Comparison of ENCODE assay signal across 22 mouse cellular contexts in genomic region chr10:96847028-96847427, GRCm38 (mm10).
DNase-seq lines count a peak whose midpoint lies in the region; ATAC-seq and TF ChIP-seq lines count a peak whose summit lies in the region.
"Had no signal": no experiment of that assay in that cellular context is flagged by ENCODE, and none has a peak within 500 bp of the region (broad histone marks: within the 10 kb centered on the region; RNA-seq: fewer than 3 reads in every experiment).

No protein-coding gene starts in this region.

- H3K27me3 ChIP-seq in forebrain, embryonic 13.5 days: no peaks in the 10 kb centered on the region
- no peaks in the 10 kb centered on the region for H3K27me3 ChIP-seq in forebrain, embryonic 10.5 days (ENCODE audit: poor library complexity, severe bottlenecking)
- H3K27me3 ChIP-seq in CH12.LX (replicated peaks): no peaks in the 10 kb centered on the region
- no peaks in the 10 kb centered on the region for H3K27me3 ChIP-seq in forebrain, embryonic 14.5 days (replicated peaks; ENCODE audit: control insufficient read depth, insufficient read depth, low read length)
- no peaks in the 10 kb centered on the region for H3K27me3 ChIP-seq in midbrain, embryonic 14.5 days (ENCODE audit: control insufficient read depth, insufficient read depth, low read length)
- no peaks in the 10 kb centered on the region for H3K27me3 ChIP-seq in thymus, adult 2 months (ENCODE audit: control insufficient read depth, insufficient read depth, low read length)
- H3K27me3 ChIP-seq: embryonic facial prominence, embryonic 15.5 days; heart, embryonic 15.5 days; limb, embryonic 12.5 days; neural tube, embryonic 13.5 days had no signal

- no peak overlapping the region for H3K4me3 ChIP-seq in forebrain, embryonic 13.5 days
- H3K4me3 ChIP-seq in forebrain, embryonic 10.5 days: no peak overlapping the region
- no peak overlapping the region for H3K4me3 ChIP-seq in CH12.LX (replicated peaks in 1 of 3; ENCODE audit: low read depth in 2 of 3, low read length in 2 of 3, poor library complexity in 1 of 3)
- no peak overlapping the region for H3K4me3 ChIP-seq in forebrain, embryonic 14.5 days (ENCODE audit: low read depth, low read length)
- H3K4me3 ChIP-seq in midbrain, embryonic 14.5 days (replicated peaks; ENCODE audit: low read depth, low read length): no peak overlapping the region
- H3K4me3 ChIP-seq in thymus, adult 2 months (ENCODE audit: control insufficient read depth, insufficient read depth, low read length): no peak overlapping the region
- H3K4me3 ChIP-seq: embryonic facial prominence, embryonic 15.5 days; heart, embryonic 15.5 days; limb, embryonic 12.5 days; myocyte; neural tube, embryonic 13.5 days had no signal

- TF ChIP-seq EP300 in CH12.LX (IDR thresholded peaks at IDR 0.05; ENCODE audit: low read length): no peak

- DNase-seq in forebrain, embryonic 10.5 days (ENCODE audit: extremely low spot score, low spot score): no peak
- DNase-seq in CH12.LX (ENCODE audit: extremely low read depth): no peak
- peak; percentile 37 for DNase-seq in forebrain, embryonic 14.5 days (ENCODE audit: low spot score)
- peak; percentile 37 for DNase-seq in midbrain, embryonic 14.5 days
- DNase-seq in thymus, adult 2 months: no peak
- no peak for DNase-seq in adrenal gland, postnatal 10 days
- DNase-seq: gastrocnemius, postnatal 36 days; heart, postnatal 36 days; liver, postnatal 0 days; retina, postnatal 1 day had no signal

- H3K36me3 ChIP-seq in forebrain, embryonic 13.5 days (ENCODE audit: poor library complexity, severe bottlenecking): no peaks in the 10 kb centered on the region
- no peaks in the 10 kb centered on the region for H3K36me3 ChIP-seq in forebrain, embryonic 10.5 days (replicated peaks)
- no peaks in the 10 kb centered on the region for H3K36me3 ChIP-seq in CH12.LX (replicated peaks in 1 of 2; ENCODE audit: control insufficient read depth in 1 of 2, insufficient read depth in 1 of 2, low read length in 1 of 2)
- no peaks in the 10 kb centered on the region for H3K36me3 ChIP-seq in forebrain, embryonic 14.5 days (ENCODE audit: control insufficient read depth, insufficient read depth, low read length)
- no peaks in the 10 kb centered on the region for H3K36me3 ChIP-seq in midbrain, embryonic 14.5 days (ENCODE audit: control insufficient read depth, insufficient read depth, low read length)
- no peaks in the 10 kb centered on the region for H3K36me3 ChIP-seq in thymus, adult 2 months (ENCODE audit: control insufficient read depth, insufficient read depth, low read length)
- H3K36me3 ChIP-seq: embryonic facial prominence, embryonic 15.5 days; heart, embryonic 15.5 days; limb, embryonic 12.5 days; neural tube, embryonic 13.5 days had no signal

- no peaks in the 10 kb centered on the region for H3K9me3 ChIP-seq in forebrain, embryonic 13.5 days (replicated peaks)
- H3K9me3 ChIP-seq in forebrain, embryonic 10.5 days: no peaks in the 10 kb centered on the region; the same call in 1 of the 2 replicates
- H3K9me3 ChIP-seq in CH12.LX (replicated peaks; ENCODE audit: low read length): no peaks in the 10 kb centered on the region
- no peaks in the 10 kb centered on the region for H3K9me3 ChIP-seq in forebrain, embryonic 14.5 days (replicated peaks; ENCODE audit: control insufficient read depth, low read length)
- H3K9me3 ChIP-seq in midbrain, embryonic 14.5 days (ENCODE audit: control insufficient read depth, low read length): no peaks in the 10 kb centered on the region
- H3K9me3 ChIP-seq: embryonic facial prominence, embryonic 15.5 days; heart, embryonic 15.5 days; limb, embryonic 12.5 days had no signal

- peak; percentile 36; the same call in 1 of the 2 replicates for ATAC-seq in forebrain, embryonic 13.5 days
- 0 out of 2 replicates have a peak, but pooled peaks have one; percentile 20 for ATAC-seq in forebrain, embryonic 14.5 days
- ATAC-seq in midbrain, embryonic 14.5 days (ENCODE audit: low FRiP score, low TSS enrichment): no peak
- ATAC-seq: CD4-positive, CD25-positive, alpha-beta regulatory T cell, adult 4 months; intestine, embryonic 16.5 days; liver, postnatal 0 days; lung, postnatal 0 days had no signal

- dilution Hi-C loops in CH12.LX (cut with MboI; ENCODE audit: extremely low pct_ligation_motif_present, extremely low pct_unique_long_range_greater_than_20kb, low sequenced_read_pairs): no loop called here

- H3K27ac ChIP-seq in forebrain, embryonic 13.5 days: no peak overlapping the region
- no peak overlapping the region; the same call in 1 of the 2 replicates for H3K27ac ChIP-seq in forebrain, embryonic 10.5 days
- no peak overlapping the region for H3K27ac ChIP-seq in CH12.LX (ENCODE audit: insufficient read depth, low read depth)
- H3K27ac ChIP-seq in forebrain, embryonic 14.5 days (ENCODE audit: low read depth, low read length): no peak overlapping the region
- H3K27ac ChIP-seq in midbrain, embryonic 14.5 days (replicated peaks; ENCODE audit: low read depth, low read length): 0 out of 2 replicates have a peak overlapping the region, but pooled peaks have one; percentile 21
- no peak overlapping the region for H3K27ac ChIP-seq in thymus, adult 2 months (ENCODE audit: control insufficient read depth, insufficient read depth, low read length)
- H3K27ac ChIP-seq: embryonic facial prominence, embryonic 15.5 days; heart, embryonic 15.5 days; hindbrain, postnatal 0 days; limb, embryonic 12.5 days; macrophage; neural tube, embryonic 13.5 days had no signal

- 33% methylated on average over 6 of the region's 6 CpGs for WGBS in forebrain, embryonic 13.5 days
- 69% methylated on average over 6 of the region's 6 CpGs for WGBS in forebrain, embryonic 10.5 days
- 23% methylated on average over 6 of the region's 6 CpGs for WGBS in forebrain, embryonic 14.5 days
- 21% methylated on average over 6 of the region's 6 CpGs for WGBS in midbrain, embryonic 14.5 days
- WGBS in thymus, adult 2 months: 77% methylated on average over 6 of the region's 6 CpGs

- H3K79me2 ChIP-seq in CH12.LX (replicated peaks; ENCODE audit: control insufficient read depth, extremely low read depth, insufficient read depth, poor library complexity, severe bottlenecking): no peaks in the 10 kb centered on the region

- no peak overlapping the region for H3K9ac ChIP-seq in forebrain, embryonic 13.5 days
- H3K9ac ChIP-seq in CH12.LX (ENCODE audit: insufficient read depth, low read depth): no peak overlapping the region
- no peak overlapping the region for H3K9ac ChIP-seq in forebrain, embryonic 14.5 days (ENCODE audit: low read length)
- H3K9ac ChIP-seq in midbrain, embryonic 14.5 days (replicated peaks; ENCODE audit: low read length): no peak overlapping the region
- H3K9ac ChIP-seq: embryonic facial prominence, embryonic 15.5 days; heart, embryonic 15.5 days; limb, embryonic 12.5 days; liver, postnatal 0 days; neural tube, embryonic 13.5 days had no signal

- H3K4me1 ChIP-seq in forebrain, embryonic 13.5 days: peaks cover 9% of the 10 kb centered on the region
- peaks cover 4% of the 10 kb centered on the region; the same call in 1 of the 2 replicates for H3K4me1 ChIP-seq in forebrain, embryonic 10.5 days
- H3K4me1 ChIP-seq in CH12.LX (ENCODE audit: control insufficient read depth in 1 of 2, insufficient read depth in 2 of 2): no peaks in the 10 kb centered on the region
- H3K4me1 ChIP-seq in forebrain, embryonic 14.5 days (ENCODE audit: control insufficient read depth, insufficient read depth, low read length): peaks cover 6% of the 10 kb centered on the region; the same call in 1 of the 2 replicates
- H3K4me1 ChIP-seq in midbrain, embryonic 14.5 days (ENCODE audit: control insufficient read depth, insufficient read depth, low read length): 0 out of 2 replicates have a peak, but pooled peaks cover 8% of the 10 kb centered on the region
- H3K4me1 ChIP-seq in thymus, adult 2 months (replicated peaks; ENCODE audit: control insufficient read depth, insufficient read depth, low read length): no peaks in the 10 kb centered on the region
- H3K4me1 ChIP-seq: heart, embryonic 15.5 days; limb, embryonic 12.5 days; neural tube, embryonic 13.5 days had no signal

- no peak for TF ChIP-seq RAD21 in CH12.LX (IDR thresholded peaks at IDR 0.05; ENCODE audit: low read depth, low read length)

- no peak for TF ChIP-seq POLR2A in CH12.LX (IDR thresholded peaks at IDR 0.05; ENCODE audit: low read depth, low read length)
- no peak for TF ChIP-seq POLR2A in thymus, adult 2 months (IDR thresholded peaks at IDR 0.05; ENCODE audit: control insufficient read depth, extremely low read depth, insufficient read depth, low read length, poor library complexity)

- peak overlapping the region; percentile 25; the same call in 1 of the 2 replicates for H3K4me2 ChIP-seq in forebrain, embryonic 13.5 days
- H3K4me2 ChIP-seq in CH12.LX (ENCODE audit: insufficient read depth, low read depth, poor library complexity, severe bottlenecking): peak overlapping the region; percentile 32
- H3K4me2 ChIP-seq in forebrain, embryonic 14.5 days (ENCODE audit: low read length): no peak overlapping the region
- H3K4me2 ChIP-seq in midbrain, embryonic 14.5 days (ENCODE audit: low read length): no peak overlapping the region
- H3K4me2 ChIP-seq: embryonic facial prominence, embryonic 15.5 days; heart, embryonic 15.5 days; limb, embryonic 12.5 days; liver, embryonic 11.5 days; neural tube, embryonic 13.5 days had no signal

- TF ChIP-seq CTCF in CH12.LX (conservative IDR thresholded peaks at IDR 0.05 in 1 of 2, IDR thresholded peaks at IDR 0.05 in 1 of 2; ENCODE audit: low read depth in 2 of 2, low read length in 2 of 2): no peak
- no peak for TF ChIP-seq CTCF in thymus, adult 2 months (IDR thresholded peaks at IDR 0.05; ENCODE audit: borderline replicate concordance, control insufficient read depth, extremely low read depth, insufficient read depth, low read length, poor library complexity)

- in situ Hi-C loops in CH12.LX (cut with MboI; ENCODE audit: low pct_ligation_motif_present, low pct_unique_long_range_greater_than_20kb, low sequenced_read_pairs): no loop called here

TF ChIP-seq in CH12.LX, 34 proteins besides CTCF, POLR2A, EP300 and RAD21:
- no peak for TF ChIP-seq TCF12 (IDR thresholded peaks at IDR 0.05; ENCODE audit: low read depth, low read length)
- no peak for TF ChIP-seq RCOR1 (conservative IDR thresholded peaks at IDR 0.05; ENCODE audit: low read depth, low read length)
- TF ChIP-seq ZKSCAN1 (IDR thresholded peaks at IDR 0.05; ENCODE audit: borderline replicate concordance, low read depth, low read length): no peak
- peak; percentile 28; the same call in 1 of the 2 replicates for TF ChIP-seq ZNF384 (IDR thresholded peaks at IDR 0.05; ENCODE audit: low read depth, low read length)
- no peak for TF ChIP-seq SMC3 (IDR thresholded peaks at IDR 0.05; ENCODE audit: low read depth, low read length)
- no peak for TF ChIP-seq JUN (IDR thresholded peaks at IDR 0.05; ENCODE audit: insufficient read depth, low read depth, low read length)

Comparison
In these comparisons a context has a peak if more than half of its experiments do, and no peak if none do; other contexts are left out.
1. H3K4me2 ChIP-seq: peak in forebrain, embryonic 13.5 days (single experiment) and CH12.LX (single experiment); none in forebrain, embryonic 14.5 days (single experiment) and midbrain, embryonic 14.5 days (single experiment).
2. DNase-seq: peak in forebrain, embryonic 14.5 days (single experiment) and midbrain, embryonic 14.5 days (single experiment); none in forebrain, embryonic 10.5 days (single experiment), CH12.LX (single experiment), thymus, adult 2 months (single experiment) and adrenal gland, postnatal 10 days (single experiment).